Mouse (Mus musculus): ENCODE data around the gene Arhgap32.
"Not testable (repeated sequence)": the region's sequence is repeated elsewhere in the genome, so short reads cannot be mapped to it uniquely, and the experiment has no call there.

Arhgap32 gene

DNA sequence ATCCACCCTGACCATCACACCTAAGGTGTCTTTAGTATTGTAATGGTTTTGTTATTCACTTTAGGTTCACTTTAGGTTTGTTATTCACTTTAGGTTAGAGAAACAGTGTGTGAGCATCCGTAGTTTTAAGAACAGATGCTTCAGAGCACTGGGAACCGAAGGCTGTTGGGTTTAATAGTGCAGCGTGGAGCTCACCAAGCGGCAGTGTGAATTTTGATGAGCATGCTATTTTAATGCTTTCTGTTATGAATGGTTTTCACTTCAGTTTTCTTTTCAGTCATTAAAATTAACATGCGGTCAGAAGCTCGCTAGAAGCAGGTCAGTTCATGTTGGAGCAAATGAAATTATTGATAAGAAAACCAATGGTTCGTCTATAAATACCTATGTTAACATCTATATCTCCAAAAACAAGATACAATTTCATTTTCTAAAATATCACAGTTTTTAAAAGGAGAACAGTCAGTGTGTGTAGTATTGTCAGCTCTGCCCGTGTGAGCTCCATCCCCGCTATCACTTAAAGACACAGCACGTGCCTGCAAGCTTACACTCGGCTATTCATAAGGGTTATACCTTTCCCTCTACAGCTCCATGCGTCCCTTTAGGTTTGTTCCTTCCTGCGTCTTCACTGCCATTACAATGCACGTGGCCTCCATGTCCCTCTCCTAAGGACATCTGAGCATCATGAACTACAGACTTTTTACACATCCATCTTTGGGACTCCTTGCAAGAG is 21.9 kb downstream of the Arhgap32 start:
- DNase-seq (ENCODE audit: low spot score): no peak

DNA sequence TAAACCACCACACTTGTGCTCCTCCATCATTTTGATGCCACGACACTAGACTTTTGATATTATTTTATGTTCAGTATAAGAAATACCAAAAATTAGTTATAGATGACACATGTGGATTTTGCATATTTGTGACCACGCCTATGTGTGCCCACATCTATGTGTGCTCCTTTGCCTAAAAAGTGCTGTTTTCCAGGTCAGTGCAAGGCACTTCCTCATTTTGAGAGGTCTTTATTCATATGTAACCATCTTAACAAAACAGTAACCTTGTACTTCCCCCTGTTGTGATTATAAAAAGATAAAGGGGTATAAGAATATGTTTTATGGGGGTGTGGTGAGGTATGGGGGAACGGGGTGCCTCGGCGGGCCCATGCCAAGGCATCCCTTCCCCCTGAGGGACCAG is 22.7 kb downstream of the Arhgap32 start:
- no peak for DNase-seq (ENCODE audit: low spot score)

DNA sequence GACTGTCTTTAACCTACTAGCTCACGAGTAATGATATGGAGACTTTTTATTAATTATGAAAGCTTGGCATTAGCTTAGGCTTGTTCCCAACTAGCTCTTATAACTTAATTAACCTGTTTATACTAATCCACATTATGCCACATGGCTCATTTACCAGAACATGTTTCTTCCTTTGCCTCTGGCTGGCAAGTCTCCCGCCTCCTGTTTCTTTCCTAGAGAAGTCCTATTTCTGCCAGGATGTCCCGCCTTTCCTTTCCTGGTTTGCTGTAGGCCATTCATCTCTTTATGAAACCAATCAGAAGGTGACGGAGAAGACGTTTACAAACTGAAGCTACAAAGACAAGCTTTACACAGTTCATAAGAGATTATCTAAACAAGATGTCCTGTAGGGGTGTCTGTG is 23.7 kb downstream of the Arhgap32 start:
- no peak for DNase-seq (ENCODE audit: low spot score)

DNA sequence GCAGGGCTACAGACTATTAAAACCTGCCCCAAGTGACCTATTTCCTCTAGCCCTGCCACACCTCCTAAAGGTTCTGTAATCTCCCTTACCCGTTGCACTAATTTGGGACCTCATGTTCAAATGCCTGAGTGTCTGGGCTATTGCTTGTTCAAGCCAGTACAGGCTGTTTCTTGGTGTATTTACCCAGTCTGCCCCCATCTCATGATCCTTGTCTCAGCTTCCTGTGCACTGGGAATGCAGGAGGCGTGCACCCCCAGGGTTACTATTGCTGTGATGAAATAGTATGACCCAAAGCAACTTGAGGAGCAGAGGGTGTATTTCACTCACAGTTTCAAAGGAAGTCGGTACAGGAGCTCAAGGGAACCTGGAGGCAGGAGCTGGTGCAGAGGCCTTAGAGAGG is 26.9 kb downstream of the Arhgap32 start:
- no peak for DNase-seq (ENCODE audit: low spot score)

DNA sequence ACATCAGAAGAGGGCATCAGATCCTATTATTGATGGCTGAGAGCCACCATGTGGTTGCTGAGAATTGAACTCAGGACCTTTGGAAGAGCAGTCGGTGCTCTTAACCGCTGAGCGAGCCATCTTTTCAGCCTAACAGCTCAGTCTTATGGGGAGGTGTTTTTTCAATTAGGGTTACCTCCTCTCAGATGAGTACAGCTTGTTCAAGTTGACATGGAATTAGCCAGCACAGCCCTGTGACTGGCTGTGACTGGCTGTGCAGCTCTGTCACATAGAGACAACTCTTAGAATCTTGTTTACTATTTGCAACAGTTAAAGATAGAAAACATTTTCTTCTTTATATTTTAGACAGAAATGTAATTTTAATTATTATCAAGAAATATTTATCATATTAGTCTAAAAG is 27.5 kb downstream of the Arhgap32 start:
- no peak for DNase-seq (ENCODE audit: low spot score)

DNA sequence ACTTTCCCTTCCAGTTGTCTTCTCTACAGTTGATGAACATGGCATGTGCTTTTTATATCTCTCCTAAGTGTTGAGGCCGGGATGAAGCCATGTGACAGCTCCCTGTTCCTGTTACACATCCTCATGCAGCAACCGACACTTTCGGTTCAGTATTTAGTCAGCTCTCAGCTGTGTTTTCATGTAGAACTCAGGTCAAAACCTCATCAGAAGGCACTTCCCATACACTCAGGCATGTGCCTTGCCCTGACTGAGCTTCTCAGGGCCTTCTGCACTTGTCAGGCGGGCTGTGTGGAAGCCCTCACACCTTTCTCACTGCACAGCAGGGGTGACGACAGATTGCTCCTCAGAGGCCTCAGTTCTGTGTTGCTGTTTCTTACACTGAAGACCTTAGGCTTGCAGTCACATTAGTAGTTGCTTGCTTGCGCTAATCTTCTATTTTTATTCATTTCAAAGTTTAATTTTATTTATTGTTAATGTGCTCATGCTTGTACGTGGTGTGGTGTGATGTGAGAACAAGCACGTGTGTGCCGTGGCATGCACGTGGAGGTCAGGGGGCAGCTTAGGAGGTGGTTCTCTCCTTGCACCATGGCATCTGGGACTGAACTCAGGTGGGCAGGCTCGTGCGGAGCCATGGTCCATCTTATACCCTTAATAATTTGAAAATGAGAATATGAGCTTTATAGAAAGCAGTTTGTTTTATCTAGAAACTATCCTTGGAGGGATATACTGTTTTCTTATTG is 30.5 kb downstream of the Arhgap32 start:
- no peak for DNase-seq (ENCODE audit: low spot score)

DNA sequence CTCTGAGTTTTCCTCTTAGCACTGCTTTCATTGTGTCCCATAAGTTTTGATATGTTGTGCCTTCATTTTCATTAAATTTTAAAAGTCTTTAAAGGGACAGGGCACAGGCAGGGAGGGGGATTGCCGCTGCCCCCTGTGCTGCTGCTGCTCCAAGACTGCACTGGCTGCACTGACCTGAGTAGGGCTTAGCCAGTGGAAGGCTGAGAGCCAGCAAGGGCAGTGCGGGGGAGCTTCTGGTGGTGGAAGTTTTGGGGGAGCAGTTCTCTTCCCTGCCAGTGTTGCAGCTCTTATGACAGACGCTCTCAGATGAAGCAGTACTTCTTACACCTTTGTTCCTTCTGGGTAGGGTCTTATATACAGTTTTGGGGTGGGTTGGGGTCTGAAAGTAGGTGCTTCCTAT is 33.3 kb downstream of the Arhgap32 start:
- no peak for DNase-seq (ENCODE audit: low spot score)

DNA sequence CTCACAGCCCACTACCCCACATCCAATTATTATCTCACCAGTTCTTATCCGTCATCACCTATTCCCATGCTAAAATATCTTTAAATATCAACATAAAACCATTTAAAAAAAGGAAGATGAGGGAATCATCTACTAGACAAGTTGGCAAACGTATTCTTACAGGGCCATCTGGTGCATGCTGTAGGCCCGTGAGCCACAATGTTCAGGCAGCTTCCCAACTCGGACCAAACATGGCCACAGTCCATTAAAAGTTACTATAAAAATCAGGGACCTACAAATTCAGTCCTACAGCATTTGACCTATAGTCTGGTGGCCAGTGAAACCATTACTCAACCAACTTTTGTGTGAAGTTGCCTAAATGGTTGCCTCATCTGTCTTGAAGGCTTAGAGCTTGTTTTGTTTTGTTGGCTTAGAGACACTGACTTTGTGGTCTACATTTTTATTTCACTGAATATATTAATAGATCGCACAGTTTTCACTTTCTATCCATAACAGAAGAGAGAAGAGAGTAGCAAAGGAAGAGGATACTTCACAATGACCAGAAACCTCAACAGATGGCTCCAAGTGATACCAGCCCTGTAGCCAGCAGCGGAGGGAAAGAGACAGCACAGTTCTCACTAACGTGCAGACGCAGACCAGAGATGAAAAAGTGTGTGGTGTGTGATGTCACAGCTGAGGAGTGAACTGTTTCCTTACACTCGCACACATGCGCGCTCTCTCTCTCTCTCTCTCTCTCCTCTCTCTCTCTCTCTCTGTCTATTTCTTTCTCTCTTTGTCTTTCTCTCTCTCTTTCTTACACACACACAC is 34.1 kb downstream of the Arhgap32 start:
- no peak for DNase-seq (ENCODE audit: low spot score)

DNA sequence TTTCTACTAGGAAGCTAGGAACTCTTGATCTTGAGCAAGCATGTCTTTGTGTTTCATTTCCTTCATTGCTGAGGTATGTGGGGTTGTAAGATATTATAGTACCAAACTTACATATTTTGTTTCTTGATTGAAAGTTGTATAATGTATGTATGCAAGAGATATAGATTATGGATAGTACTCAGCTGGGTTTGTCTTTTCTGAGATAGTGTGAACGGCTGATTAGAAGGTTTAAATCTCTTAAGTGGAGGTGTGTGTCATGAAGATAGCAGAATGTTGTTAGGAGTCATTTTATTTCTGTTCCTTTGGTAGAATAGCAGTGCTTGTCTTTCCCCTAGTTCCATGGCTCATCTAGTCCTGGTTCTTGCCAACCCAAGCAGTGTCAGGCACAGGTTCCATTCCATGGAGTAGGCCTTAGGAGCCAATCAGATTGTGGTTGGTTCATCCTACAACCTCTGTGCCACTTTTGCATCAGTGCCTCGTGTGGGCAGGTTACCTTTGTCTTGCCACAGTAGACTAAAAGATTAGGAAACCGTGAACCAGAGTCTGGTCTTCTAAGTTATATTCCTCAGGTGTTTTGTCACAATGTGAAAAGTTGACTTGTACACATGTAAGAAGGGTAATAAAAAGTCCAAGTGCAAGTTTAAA is 38.9 kb downstream of the Arhgap32 start:
- no peak for DNase-seq (ENCODE audit: low spot score)

DNA sequence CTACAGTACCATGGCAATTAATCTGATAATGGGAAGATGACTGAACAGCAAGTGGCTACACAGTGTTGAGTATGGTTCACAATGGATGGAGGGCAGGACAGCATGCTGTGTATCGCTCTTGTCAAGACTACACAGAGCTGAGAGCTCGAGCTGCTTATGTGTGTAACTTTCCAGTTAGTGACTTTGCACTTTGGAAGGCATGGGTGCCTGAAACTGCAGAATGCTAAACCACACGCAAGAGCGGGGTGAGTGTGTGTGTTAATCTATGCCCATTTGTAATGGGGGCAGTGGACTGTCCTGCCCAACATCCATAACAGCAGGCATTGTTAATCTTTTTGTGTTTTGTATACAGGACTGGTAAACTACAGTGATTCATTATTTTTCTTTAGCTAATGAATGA is 40.8 kb downstream of the Arhgap32 start:
- DNase-seq (ENCODE audit: low spot score): no peak

DNA sequence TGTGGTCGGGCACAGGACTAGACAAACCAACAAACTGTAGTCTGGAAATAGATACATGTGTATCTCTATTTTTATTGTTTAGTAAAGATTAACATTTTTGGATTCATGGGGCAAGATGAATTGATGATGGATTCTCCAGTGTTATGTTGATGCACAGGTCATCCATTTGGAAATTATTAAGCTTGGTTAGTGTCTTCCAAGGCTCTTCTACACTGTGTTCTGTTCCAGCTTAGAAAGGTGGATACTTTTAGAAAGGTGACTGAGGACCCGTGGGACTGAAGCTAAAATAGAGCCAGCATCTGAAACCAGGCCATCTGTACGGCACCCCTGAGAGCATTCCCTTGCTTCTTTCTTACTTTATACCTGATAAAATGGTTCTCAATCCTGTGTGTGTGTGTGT is 41.3 kb downstream of the Arhgap32 start:
- no peak for DNase-seq (ENCODE audit: low spot score)

DNA sequence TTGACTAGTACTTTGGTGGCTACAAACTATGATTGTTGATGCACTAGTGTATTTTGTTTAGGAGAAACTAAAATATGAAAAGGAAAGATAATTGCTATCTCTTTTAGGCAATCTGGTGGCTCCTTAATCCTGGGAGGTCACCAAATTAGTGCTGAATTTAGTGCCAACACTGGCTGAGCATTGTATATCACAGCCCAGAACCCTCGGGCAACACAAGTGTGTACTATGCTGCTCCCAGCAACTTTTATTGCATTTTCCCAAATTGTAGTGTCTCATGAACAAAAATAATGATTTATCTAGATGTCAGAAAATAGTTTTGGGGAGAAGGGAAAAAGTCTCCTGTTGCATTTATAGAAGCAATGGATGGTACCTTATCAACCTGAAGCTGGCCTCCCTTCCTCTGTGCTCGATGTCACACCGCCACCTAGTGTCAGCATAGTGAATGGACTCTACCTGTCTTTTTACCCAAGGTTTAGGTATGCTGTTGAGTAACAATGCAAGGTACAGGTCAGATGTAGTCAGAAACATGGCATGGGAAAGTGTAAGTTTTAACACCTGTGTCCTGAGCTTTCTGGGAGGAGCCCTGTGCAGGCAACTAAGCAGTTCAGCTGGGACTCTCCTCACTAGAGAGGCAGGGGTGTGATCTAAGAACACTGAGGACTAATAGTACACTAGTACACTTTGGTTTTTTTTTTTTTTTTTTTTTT is 43.1 kb downstream of the Arhgap32 start:
- peak; percentile 76 for DNase-seq (ENCODE audit: low spot score)

DNA sequence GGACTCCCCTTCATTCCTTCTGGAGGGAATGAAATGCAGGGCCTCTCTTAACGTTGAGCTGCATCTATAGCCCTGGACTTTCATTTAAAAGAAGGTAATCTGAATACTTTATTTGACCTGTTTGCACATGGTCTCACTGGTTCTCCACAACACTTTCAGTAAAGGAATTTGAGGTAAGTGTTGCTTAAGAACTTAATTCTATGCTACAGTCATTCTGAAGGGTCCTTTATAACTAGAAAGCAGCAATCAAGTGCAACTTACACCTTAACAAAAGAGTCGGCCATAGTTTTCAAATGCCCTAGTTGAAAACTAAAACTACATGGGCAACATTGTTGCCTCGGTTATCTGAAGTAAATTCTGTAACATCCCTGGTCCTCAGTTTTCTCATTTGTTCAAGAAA is 43.8 kb downstream of the Arhgap32 start:
- no peak for DNase-seq (ENCODE audit: low spot score)

DNA sequence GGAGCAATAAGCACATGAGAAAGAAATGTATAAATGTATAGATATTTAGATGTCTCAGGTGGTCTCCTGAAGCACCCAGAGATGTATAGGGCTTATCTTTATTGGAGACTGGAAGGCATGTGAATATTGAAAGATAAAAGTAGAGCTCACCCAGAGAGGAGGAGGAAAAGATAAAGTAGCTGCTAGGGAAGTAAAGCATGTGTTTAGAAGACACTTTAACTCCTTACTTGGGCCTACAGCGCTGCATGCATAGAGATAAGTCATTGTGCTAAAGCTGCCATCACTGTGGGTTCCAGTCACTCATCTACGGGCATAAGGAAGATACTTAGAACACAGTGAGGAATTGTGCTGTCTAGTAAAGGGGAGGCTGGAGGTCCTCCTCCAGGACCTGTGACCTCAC is 46.9 kb downstream of the Arhgap32 start:
- DNase-seq (ENCODE audit: low spot score): no peak

DNA sequence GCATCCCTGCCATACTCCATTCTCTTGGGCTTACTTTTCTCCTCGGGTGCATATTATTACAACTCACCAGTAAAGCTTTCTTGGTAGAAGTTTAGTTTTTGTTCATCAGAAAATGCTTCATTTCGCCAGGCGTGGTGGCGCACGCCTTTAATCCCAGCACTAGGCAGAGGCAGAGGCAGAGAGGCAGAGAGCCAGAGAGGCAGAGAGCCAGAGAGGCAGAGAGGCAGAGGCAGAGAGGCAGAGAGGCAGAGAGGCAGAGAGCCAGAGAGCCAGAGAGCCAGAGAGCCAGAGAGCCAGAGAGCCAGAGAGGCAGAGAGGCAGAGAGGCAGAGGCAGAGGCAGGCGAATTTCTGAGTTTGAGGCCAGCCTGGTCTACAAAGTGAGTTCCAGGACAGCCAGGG is 47.9 kb downstream of the Arhgap32 start:
- DNase-seq (ENCODE audit: low spot score): not testable (repeated sequence)

DNA sequence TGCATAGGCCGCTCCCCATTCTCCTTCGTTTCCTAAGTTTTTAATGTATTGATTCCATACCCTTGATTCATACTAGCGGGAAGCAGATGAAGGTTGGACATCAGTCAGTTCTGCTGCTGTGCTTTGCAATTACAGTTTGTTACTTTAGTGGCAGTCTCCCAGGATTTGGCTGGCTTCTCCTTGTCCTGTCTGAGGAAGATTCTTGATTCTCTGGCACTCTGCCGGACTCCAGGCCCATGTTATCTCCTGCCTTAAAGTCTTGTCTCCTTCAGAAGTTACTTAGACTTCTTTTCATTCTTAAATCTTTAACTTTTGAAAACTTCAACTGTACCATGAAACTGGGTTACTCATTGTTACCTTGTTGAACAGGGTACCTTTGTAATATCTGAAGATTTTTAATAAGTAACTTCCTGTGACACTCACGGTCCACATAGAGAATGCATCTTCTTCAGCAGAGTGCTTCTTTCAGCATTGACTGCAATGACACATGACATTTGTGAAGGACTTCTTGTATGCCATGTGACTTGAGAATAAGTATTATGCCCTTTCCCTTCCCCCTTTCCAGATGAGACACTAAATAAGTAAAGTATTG is 52.7 kb downstream of the Arhgap32 start:
- no peak for DNase-seq (ENCODE audit: low spot score)

DNA sequence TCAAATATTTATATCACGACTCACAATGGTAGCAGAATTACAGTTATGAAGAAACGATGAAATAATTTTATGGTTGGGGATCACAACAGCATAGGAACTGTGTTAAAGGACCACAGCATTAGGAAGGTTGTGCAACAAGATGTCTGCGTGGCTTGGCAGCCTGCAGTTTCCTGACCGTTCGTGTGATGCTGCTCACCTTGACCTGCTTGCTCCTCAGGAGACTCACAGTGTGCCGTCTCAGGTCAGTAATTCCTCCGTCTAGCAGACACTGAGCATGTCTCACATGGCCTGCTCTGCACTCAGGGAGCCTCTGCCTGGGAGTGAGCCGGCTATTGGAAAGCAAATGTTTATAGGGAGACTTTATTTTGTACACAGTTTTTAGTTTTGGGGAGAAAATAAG is 54.8 kb downstream of the Arhgap32 start:
- no peak for DNase-seq (ENCODE audit: low spot score)

DNA sequence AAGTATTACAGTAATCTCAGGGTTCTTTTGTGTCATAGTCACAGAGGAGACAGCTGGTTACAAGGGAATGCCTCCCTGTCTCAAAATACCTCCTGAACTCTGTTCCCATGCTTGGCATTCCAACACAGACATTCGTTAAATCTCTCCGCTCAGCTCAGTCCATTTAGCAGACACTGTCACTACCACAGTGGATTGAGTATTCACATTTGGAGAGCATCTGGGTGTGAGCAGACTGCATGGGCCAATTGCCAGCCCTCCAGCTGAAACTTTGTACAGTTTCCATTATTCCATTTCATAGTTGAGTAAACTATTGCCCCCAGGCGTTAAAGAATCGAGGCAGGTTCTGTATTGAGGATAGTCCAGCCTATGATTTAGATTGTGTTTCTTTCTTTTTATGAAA is 60.7 kb downstream of the Arhgap32 start:
- no peak for DNase-seq (ENCODE audit: low spot score)

DNA sequence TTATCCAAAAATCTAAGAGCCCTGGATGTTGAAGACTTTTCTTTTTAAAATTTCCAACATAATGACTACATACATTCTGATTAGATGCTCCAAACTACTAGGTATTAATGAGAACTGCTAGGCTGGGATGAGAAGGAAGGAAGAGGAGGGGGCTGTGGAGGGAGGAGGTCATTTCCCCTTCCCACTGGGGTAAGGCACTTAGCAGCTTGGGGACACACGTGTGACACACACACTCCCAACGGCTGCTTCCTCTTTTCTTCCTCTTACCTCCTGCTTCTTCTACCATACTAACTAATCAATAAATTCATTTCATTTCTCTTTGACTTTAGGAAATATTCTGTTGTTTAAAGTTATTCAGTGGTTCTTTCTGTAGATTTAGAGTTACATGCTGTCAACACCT is 65.2 kb downstream of the Arhgap32 start:
- DNase-seq (ENCODE audit: low spot score): no peak

DNA sequence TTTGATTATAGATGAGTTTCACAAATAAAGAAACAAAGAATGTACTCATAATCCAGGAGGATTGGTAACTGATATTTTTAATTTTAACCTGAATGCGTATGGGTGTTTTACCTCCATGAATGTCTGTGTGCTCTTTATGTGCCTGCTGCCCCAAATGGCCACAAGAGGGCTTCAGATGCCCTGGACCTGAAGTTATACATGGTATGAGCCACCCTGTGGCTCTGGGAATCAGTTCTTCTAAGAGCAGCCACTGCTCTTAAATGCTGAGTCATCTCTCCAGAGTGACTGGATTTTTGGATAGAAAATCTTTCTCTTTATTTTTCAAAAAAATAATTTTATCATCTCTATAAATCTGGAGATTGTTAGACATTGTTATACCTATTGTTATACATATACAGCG is 70.6 kb downstream of the Arhgap32 start:
- DNase-seq (ENCODE audit: low spot score): no peak

DNA sequence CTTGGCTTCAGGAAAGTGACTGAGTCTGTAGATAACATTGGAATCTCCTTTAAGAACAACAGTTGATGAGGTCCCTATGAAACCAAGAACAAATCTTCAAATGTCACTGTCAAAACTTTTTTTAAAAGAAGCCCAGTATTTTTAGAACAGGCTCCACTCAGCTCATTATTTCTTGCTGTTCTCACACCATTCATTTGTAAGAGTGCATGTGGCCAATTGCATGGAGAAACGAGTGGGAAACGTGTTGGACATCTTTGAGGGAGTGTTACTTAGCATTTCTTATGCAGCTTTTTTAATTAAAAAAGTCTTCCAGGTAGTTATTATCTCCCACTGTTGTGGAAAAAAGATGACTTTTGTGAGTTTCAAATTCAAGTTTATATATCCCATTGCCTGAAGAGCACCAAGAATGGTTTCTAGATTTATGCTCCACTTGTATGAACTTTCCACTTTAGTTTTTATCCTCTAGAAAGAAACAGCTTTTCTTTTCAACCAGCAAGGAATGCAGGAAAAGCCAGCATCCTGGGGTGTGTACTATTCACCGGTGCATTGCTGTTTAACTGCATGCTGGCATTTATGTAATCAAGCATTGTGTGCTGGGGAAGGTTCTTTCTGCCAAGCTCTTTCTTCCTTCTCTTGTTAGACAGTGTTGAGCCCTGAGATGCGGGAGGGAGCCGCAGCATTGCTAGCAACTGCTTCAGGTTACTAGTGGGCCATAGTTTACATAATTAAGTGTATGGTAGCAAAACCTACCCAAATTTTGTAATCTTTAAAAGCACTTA is 76.5 kb downstream of the Arhgap32 start:
- DNase-seq (ENCODE audit: low spot score): no peak
